Mouse (Mus musculus): ENCODE data around the gene Pyroxd1.

- no peak for TF ChIP-seq CTCF (IDR thresholded peaks at IDR 0.05; ENCODE audit: control insufficient read depth, insufficient read depth, insufficient read length)
- no peak for TF ChIP-seq MYOD1 (IDR thresholded peaks at IDR 0.05; ENCODE audit: control insufficient read depth, insufficient read length, low read depth)
- no peak for TF ChIP-seq USF1 (IDR thresholded peaks at IDR 0.05; ENCODE audit: low read depth)
- TF ChIP-seq CEBPB (IDR thresholded peaks at IDR 0.05; ENCODE audit: low read depth) = no peak
These were observed 31.2 kb upstream of the Pyroxd1 start for GRCm38 (mm10) chr6:142314285-142314684.
